Mouse (Mus musculus) hematopoietic stem cell, adult 5-6 weeks (primary cell): ENCODE measurements at regions not wholly inside any gene's neighbourhood (a gene's known extent, or its start where the extent isn't known, plus 50 kb on each side); places are given as distances from the start of the nearest gene placed in this dataset.

Experiments used
- ATAC-seq, 2 experiments: fragments of 125-278 bp in 1 of 2; replicated peaks in 1 of 2; 2 replicates each; pipeline ENCODE4 v1.8.0; 2016 to 2017; ENCODE audit warnings: inconsistent platforms in 2 of 2, mild to moderate bottlenecking in 2 of 2, moderate number of reproducible peaks in 2 of 2, low read depth in 1 of 2, moderate TSS enrichment in 1 of 2; ENCODE audit not compliant: low FRiP score in 2 of 2, poor library complexity in 2 of 2, severe bottlenecking in 2 of 2, insufficient read depth in 1 of 2, low TSS enrichment in 1 of 2

DNA sequence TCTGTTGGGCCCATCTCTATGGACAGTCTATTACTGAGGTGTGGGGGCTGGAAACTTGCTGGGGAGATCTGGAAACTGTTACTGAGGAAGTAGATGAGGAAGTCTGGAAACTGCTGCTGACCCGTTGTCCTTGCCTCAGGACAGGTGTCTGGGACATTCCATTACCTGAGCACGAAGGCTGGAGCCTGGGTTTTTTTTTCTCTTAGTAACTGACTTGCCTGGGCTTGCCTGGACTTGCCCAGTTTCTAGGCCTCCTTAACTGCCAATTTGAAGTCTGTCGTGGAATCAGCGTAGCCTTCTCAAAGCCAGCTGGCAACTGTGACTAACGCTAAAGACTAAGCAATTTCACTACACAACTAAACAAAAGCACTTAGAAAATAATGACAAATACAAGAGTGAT is 250.7 kb downstream of the Kctd12 start:
- ATAC-seq: no peak

DNA sequence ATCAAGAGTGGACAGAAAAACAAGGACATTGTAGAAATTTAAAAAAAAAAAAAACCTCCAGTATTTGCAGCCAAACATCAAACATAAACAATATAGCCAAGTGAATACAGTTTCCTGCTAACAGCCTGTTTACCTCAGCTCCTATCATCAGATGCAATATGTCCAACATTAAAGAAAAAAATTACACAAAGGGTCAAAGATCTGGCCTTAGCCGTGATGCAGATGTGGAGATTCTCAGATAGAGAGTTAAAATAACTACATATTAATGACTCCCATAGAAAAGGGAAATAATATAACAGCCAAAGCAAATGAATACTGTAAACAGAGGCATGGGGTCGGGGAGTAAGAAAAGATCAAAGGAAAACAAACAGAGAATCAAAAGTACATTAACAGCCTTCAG is 259.8 kb downstream of the Kctd12 start:
- ATAC-seq: no peak

DNA sequence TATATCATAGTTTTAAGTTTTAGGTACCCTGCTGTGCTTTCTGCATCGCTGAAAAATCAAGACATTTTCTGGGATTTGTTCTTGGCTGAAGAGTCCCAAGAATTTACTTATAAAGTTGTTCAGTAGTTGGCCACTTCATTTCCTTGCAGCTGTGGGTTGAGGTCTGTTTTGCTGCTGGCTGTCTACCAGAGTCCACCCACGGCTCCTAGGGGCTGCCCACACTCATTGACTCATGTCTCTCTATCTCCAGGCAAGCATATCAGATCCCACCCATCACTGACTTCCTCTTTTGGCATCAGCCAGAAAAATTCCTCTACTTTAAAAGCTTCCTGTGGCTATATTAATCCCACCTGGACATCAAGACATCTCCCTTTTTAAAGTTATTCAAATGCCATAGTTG is 263.9 kb downstream of the Kctd12 start:
- peak; percentile 46 to 53; a peak in 1 of 4 replicates for ATAC-seq

DNA sequence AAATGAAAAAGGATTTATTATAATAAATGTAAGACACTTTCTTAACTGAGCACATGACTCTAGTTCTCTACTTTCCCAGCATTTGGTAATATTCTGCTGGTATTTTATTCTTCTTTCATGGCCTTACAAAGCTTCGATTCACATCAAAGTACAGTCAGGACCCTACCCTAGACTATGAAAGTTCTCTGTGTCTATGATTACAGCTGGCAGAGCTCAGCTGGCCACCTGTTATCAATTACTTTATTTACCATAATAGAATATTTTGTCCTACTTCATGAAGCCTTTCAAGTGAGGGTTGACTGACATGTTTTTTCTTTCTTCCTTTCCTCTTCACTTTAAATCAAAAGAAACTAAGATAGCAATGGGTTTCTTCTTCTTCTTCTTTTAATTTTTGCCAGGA is 269.8 kb downstream of the Kctd12 start:
- ATAC-seq: no peak

DNA sequence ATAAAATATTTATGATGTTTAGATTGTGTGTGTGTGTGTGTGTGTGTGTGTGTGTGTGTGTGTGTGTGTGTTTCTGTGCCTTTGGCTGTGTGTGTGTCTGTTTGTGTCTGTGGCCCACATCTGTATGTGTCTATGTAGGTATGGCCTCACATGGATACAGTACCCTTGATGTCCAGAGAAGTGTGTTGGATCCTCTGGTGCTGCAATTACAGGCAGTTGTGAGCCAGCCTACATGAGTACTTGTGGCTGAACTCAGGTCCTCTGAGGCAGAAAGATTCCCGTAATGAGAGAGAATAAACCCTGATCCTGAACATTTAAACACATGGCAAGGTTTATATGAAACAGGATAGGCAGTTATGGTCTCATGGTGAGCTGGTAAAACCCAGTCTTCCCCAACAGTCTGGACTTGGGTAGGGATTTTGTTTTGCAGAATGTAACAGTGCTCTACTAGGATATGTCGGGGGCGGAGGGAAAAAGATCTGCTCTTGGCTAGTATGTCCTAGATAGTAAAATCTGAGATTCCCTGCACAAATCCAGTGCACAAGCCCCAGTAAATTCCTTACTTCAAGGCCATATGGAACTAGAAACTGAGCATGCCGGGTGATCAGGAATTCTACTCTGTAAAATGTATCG is 275.6 kb downstream of the Kctd12 start:
- no peak for ATAC-seq

DNA sequence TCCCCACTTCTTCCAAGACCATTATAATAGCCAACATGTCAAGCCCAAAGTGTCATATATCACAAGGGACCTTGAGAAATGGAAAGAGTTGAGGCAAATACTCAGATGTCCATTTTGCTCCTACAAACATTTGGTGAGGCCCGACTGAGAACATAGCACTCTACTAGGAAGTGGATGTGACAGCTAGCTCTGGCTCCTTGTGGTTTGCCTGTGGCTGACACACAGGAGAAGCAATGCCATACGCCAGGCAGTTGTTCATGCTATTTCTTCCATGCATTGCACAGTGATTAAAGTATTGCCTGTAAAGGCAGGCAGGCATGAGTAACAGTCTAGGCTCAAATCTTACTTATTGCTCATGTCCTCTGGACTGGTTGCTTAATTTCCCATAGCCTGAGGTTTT is 281.3 kb downstream of the Kctd12 start:
- peak; percentile 27 to 58; a peak in 1 of 4 replicates for ATAC-seq

DNA sequence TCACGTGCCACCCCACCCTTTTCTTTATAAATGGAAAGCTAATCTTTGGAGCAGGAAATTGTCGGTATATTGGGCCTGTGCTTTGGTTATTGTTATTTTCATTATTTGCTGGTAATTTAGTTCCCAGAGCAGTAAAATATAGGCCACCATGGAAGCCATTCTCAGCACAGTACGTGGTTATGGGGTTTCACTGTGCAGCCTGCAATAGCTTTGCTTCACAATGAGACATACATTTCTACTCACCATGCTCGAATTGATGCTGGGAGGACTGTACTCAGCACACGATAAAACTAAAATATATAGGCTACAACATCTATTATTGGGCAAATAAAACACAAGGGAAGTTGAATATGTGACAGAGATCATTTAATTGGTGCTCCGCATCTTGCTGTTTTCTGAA is 282.0 kb downstream of the Kctd12 start:
- no peak for ATAC-seq

DNA sequence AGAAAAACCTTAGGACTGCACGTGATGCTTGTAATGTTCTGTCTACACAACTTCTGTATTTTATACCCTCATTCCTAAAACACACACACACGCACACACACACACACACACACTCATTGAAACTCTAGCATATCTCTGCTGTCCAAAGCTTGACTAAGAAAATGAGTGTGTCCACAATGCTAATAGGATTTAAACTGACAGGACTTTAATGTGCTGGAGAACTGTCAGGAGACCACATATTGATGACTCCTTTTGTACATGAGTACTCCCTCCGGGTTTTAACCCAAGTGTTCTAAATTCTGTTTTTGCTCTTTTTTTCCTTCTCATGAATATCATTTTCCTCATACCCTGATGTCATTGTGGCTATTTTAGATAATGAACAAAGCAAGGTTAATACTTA is 283.4 kb downstream of the Kctd12 start:
- ATAC-seq: no peak

DNA sequence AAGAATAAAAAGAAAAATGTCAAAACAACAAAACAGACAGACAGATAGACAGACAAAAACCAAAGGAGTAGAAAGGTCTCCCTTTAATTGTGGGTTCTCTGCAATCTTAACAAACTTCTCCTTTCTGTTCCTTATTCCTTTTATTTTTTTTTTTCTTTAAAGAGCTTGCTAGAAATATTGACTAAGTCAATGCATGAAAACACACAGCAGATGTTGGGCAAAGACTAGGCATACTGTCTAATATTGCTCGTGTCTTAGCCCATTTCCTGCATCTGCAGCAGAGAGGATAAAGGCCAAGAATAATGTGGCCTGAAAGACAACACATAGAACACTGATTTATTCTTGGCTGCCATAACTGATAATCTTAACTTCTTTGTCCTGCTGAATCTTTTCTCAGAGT is 295.6 kb downstream of the Kctd12 start:
- ATAC-seq: no peak

DNA sequence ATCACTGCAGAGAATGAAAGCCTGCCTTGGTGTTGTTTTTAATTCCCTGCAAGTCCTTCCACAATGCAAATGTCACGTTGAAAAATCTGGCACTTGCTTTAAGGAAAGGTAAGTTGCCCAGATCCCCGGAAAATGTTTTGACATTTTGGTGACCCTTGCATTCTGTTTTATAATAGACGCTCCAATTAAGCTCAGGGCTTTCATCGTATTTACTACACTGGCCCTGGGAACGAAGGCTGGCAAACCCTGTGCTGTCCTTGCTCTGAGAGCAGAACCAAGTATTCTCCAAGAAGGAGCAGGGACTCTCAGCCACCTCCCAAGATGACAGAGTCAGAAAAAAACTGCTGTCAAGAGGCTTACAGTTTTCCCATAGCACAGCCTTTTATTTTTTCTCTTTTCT is 305.9 kb downstream of the Kctd12 start:
- no peak for ATAC-seq

DNA sequence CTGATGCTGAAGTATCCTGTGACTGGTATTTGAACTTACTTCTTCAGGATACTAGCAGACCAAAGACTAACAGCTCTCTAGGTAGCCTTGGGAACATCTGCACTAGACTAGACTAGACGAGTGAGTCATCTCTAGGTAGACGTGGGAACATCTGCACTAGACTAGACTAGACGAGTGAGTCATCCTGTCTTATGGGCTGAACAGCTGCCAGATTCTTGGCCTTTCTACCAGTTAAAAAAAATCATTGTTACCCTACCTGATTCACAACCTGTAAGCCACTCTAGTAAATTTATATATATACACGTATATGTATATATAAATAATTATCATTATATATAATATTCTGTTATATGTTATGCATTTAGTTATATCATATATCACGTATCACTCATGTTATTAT is 307.8 kb downstream of the Kctd12 start:
- ATAC-seq: no peak

DNA sequence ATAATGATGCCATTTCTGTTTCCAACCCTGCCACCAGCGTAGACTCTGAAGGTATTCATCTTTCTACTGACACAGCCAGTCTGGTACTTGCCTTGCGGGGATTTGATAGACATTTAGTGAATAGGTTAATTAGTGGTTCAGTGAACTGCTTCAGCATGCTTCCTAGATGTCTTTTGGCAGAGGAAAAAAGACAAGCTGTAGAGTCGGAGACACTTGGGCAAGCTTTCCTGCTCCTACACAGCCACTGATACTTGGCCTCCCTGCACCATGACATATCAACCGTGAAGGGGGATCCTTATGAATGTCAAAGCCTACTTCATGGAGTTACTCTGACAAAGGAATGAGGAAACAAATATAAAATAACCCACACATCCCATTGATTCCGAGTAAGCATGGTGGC is 308.7 kb downstream of the Kctd12 start:
- ATAC-seq: no peak

DNA sequence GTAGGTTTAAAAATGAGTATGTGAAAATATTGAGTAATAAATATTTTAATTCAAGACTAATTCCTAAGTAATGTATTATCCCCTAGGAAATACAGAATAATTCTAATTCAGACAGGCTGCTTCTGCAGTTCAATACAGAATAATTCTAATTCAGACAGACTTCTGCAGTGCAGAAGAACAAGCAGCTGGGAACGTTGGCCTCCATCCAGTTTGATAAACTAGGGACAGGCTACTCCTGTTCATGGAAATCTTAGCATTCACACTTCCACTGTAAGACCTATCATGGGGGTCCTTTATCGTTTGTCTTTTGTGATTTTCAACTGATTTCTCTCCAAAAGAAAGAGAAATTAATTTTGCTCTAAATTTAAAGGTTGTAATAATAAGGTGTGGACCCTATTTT is 319.2 kb downstream of the Kctd12 start:
- ATAC-seq: no peak

DNA sequence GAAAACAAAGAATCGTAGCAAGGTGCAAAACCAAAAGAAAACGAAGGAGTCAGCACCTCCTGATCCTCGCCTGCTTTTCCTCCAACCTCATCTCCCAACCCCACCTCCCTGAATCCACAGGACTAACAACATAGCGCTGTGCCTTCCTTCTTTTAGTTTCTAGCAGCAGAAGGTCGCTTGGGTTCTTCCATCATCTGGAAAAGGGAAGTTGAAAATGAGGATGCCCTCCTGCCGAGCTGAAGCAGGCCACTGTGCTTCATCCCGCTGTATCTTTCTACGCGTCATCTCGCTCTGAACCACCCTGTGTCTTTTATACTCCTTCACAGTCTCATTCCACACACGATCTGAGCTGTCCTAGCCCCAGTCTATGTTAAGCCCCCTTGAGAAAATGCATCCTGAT is 322.1 kb downstream of the Kctd12 start:
- no peak for ATAC-seq

DNA sequence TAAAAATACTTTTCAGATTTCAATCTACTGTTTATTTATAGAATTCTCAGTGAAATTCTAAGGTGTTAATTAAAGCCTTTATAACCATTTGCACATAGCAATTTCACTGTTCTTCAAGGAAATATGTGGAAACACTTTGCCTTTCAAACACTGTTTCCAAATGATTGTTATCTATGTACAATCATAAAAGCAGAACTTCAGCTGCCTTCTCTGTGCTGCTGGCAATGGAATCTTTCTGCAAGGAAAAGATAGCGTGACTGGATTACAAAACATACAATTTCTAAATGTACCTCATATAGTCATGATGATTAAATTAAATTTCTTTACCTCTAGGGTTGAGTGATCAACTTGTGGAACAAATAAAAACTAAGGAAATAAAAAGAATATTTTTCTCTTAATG is 326.2 kb downstream of the Kctd12 start:
- ATAC-seq: peak in 1 of 2 experiments; percentile 10; a peak in 1 of 4 replicates

DNA sequence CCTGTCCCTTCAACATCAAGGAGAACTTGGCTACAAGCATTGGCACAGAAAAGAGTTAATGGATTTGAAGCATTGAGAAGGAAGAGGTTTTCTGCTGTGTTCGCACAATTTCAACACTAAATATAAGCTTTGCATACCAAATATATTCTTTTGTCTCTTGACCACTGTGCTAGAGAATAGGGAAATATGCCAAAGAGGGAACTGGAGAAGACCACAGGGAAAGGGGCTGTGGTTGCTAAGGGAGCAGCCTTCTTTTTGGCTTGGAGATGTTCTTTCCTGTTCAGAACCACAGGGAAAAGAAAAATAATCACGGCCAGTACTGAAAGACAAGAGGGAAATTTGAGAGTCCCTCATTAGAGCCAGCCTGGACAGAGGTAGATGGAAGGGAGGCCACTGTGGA is 352.8 kb downstream of the Kctd12 start:
- no peak for ATAC-seq

DNA sequence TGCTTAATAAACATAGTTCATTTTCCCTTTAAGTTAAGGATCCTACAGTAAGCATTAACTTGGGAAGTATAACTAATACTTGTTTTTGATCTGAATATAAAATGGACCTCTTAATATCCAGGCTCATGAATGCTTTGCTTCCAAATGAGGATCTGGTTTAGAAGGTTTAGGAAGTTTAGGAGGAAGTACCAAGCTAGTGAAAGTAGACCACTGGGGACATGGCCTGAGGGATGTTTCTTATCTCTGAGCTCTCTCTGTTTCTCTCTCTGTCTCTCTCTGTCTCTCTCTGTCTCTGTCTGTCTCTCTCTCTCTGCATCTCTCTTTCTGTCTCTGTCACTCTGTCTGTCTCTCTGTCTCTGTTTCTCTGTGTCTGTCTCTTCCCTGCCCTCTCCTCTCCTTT is 360.9 kb downstream of the Kctd12 start:
- no peak for ATAC-seq

DNA sequence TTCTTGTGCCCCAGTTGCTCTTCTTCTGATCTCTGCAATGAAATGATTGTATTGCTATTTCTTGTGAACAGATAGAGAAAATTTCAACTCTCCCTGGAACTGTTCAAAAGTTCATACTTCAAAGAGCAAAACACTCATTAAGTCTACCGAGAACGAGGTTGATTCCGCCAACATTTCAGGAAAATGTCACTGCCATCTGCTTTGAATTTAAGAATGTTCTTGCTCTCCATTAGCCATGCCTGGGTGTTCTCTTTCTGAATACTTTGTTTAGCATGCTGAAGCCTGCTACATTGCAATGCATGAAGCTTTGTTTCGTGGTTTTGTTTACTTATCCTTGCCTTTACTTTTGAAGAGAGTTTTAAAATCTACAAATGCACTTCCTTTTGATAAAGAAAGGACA is 363.4 kb downstream of the Kctd12 start:
- ATAC-seq: no peak

DNA sequence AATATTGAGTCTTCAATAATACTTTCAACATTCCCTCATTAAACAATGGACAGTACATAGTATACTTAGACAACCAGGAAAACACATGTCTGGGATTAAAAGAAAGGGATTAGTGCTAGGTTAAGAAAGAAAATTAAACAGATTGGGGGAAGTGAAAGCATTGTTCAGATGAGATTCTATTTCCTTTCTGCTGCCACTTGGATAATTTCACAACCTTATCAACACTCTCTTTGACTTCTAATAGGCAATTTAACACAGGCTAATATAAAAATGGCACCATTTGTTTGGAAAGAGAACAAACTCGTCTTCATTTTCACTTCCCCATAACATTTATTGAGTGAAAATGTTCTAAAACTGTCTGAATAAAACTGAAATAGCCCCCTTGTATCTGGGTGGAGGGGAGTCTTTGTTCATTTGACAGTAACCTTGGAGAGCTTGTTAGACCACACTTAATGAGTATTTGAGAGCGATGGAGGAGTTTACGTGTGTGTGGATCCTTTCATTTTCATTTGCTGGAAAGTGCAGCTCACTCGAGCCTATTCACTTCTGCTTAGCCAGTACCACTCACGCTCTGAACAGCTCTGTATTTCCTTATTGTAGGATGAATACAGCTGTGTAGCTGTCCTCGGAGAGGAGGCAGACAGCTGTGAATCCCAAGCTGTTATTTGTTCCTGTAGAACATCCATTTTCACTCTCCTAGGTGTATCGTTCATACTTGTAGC is 366.7 kb downstream of the Kctd12 start:
- no peak for ATAC-seq
